Mouse (Mus musculus) left cerebral cortex, adult 2 months (tissue): ENCODE measurements around the gene Znrd1as. TPM values are rescaled to one million over a fixed set of nuclear protein-coding genes. Genes with fewer than 3 reads are reported as not detected.
A peak's percentile ranks its signal among the peaks of the same experiment; 100 is the strongest.

Source experiments
- DNase-seq, 2 experiments: peaks; one replicate each; pipeline ENCODE4 v3.0.0; 2021 to 2022; ENCODE audit warnings: low spot score in 2 of 2, mixed read lengths in 1 of 2; ENCODE audit errors: extremely low spot score in 1 of 2
- H3K27ac ChIP-seq: fragments of 200-600 bp; 2 replicates; pipeline ENCODE4 v1.8.1; 2022
- H3K4me3 ChIP-seq: fragments of 200-600 bp; 2 replicates; pipeline ENCODE4 v1.8.1; 2022
- CTCF ChIP-seq: fragments of 200-600 bp; IDR thresholded peaks from 2 replicates; pipeline ENCODE4 v1.8.1; 2022; ENCODE audit warnings: antibody characterized with exemption, mild to moderate bottlenecking, moderate library complexity
- intact Hi-C: fragments of 180-260 bp; cut with DNase I; formaldehyde crosslinking; loops from one replicate; pipeline ENCODE4 v1.15.1; 2025
- long read RNA-seq, 2 experiments: library from polyadenylated mRNA; stranded (forward); transcript quantifications; one replicate each; pipeline ENCODE4 v2.0.0; 2021; ENCODE audit warnings: borderline mapping rate in 2 of 2
- total RNA-seq, 2 experiments: library from RNA; stranded (reverse); gene quantifications; 2 replicates each; pipeline ENCODE4 v1.2.3; 2021

Znrd1as gene
- total RNA-seq, result 1 to 10 TPM; 5.3 to 6.2 TPM
- long read RNA-seq, experiment 1, partial matches to known transcripts, result 0 of 3 reads
- long read RNA-seq, experiment 1, other reads (novel, unspliced or antisense), result 1 of 3 reads
- long read RNA-seq, experiment 2, result 0 reads

DNA sequence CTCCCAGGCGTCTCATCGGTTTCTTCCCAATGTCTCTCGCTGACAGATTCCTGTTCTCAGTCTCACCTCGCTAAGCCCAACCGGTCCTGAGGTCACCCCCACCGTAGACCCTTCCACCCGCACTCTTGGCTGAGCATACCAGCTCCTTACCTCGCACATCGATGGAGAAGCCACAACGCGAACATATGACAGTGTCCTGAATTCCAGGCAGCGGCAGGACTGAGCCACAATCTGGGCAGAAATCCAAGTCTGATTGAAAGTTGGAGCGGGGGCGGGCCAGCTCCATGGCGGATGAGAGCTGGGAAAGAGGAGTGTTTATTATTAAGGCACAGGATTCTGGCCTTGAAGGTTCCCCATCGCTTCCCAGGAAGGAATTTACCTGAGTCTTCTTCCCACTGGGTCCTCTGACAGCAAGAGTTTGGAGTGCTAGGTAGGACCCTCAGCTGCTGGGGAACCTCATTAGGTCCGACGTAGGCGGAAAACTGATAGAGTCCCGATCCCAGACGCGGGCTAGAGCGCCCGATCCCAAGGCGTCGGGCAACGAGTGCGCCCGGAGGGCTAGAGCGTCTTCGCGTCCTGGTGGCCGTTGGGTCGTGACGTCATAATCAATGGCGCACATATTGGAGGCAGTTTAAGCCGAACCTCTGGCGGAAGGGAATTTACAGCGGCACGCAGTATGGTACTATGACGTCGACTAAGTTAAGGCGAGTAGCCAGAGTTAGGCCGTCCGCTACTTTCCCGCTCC lies at the start of gene Znrd1as, which contains the start of gene Znrd1:
Gene Znrd1as (plus strand): TSS at position 594 of the 745 bp plus-strand sequence.
Gene Znrd1 (minus strand): TSS at position 561 of the 745 bp plus-strand sequence.
- Histone ChIP-seq H3K27ac (peak within 1 kb of the TSS; percentile 88), H3K4me3 (peak within 1 kb of the TSS; percentile 94)
- DNase-seq, result peak; percentile 94 to 95
- TF ChIP-seq CTCF, result no peak
- intact Hi-C loops, result loop anchor here (1.0 to 5.0 kb wide), 4 partner anchors 16 to 121 kb away; partner anchors contain the start of genes Rnf39 and Trim26

DNA sequence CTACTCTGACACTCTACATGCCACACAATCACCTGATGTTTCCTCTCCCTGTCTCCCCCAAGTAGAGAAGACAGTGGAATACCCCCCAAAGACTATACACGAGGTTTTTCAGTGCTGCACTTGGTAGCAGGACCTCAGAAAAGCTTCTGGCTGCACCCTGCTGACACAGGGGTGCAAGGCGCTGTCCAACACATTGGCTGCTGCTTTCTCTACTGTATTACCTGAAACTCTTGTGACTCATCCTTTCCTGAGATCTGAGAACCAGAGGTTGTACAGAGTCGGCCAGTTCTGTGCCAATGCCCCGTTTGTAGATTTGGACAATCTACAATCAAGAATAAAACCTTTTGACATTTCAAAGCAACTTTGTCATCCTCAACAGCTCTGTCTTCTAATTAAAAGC lies 48.6 kb upstream of the Znrd1as start:
- intact Hi-C loops, result no loop called here
- Histone ChIP-seq H3K4me3 (no peak overlapping the region), H3K27ac (no peak overlapping the region)
- no peak for DNase-seq
- TF ChIP-seq CTCF, result no peak

DNA sequence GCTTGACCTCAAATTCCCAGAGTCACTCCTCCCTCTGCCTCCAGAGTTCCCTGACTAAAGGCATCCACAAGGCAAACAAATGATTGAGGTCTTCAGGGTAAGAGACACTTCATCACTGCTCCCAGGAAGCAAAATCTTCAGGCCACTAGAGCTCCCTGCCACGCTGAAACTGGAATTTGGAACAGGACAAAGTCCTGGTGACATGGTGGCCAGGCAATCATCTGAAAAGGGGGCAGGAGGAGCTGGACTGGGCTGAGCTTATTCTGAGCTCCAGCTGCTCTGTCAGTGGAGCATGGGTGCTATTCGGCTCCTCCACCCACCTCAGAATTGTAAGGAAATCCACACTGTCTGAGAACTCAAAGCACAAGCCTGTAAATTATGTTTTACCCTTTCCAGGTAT lies 46.4 kb upstream of the Znrd1as start:
- Histone ChIP-seq H3K4me3 (no peak overlapping the region), H3K27ac (no peak overlapping the region)
- intact Hi-C loops, result no loop called here
- DNase-seq, result no peak
- TF ChIP-seq CTCF, result no peak

DNA sequence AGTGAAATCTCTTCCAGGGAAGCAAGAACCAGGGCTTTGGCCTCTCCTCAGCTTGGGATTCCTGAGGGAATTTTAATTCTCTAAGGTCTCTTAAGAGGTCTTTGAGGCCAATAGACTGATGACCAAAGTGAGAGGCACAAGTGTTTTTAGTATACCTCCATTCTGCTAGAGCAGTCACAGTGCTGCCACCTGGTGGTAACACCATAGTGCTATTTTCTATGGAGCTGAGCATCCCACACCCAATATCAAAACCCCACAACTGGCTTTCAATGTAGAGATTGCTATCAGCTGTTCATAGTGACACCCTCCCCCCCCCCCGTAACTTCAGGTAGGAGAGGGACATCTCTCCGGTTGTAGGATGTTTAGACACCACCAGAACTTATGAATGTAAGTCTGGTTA lies 44.3 kb upstream of the Znrd1as start:
- Histone ChIP-seq H3K4me3 (no peak overlapping the region), H3K27ac (no peak overlapping the region)
- intact Hi-C loops, result loop anchor here (2.0 kb wide), 2 partner anchors 21 to 81 kb away; no protein-coding TSS in a partner anchor
- peak; percentile 71 to 77 for DNase-seq
- peak; percentile 88 for TF ChIP-seq CTCF

DNA sequence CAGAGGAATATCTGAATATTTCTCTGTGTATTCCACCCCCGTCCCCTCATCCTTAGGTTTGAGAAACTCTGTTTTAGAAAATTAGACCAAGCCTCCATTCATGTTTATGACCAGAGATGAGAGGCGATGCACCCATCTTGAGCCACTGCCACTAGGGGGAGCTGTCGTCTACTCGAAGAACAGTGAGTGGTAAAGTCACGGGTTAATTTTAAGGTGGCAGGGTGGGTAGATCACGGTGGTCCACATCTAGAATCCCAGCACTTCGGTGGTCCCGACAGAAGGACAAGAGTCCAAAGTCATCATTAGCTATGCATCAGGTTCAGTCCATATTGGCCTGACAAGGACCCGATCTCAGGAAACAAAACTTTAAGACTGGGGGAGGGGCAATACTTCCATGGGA lies 43.3 kb upstream of the Znrd1as start:
- no peak overlapping the region for H3K4me3 ChIP-seq
- TF ChIP-seq CTCF, result peak; percentile 71
- DNase-seq, result peak; percentile 50 to 63
- intact Hi-C loops, result loop anchor here (1.0 to 2.0 kb wide), 3 partner anchors 22 to 132 kb away; no protein-coding TSS in a partner anchor
- no peak overlapping the region for H3K27ac ChIP-seq

DNA sequence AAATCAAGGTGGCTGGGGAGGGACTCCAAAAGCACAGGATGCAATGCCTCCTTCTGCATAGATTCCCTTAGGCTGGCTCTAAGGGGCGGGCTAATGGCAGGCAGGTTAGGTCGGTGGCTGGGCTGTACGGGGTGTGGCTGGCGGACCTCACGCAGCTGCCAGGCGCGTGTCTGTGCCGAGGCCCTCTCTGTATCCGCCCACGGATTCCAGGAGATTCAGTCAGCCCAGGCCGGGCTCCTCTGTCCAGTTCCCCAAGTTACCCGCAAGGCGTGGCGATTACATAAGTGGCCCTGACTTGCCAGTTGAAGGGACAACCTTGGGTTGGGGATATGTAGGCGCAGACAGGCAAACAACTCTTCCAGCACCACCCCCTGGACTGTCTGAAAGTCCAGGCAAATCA lies 38.2 kb upstream of the Znrd1as start:
- no peak for TF ChIP-seq CTCF
- intact Hi-C loops, result no loop called here
- Histone ChIP-seq H3K4me3 (no peak overlapping the region), H3K27ac (no peak overlapping the region)
- DNase-seq, result no peak

DNA sequence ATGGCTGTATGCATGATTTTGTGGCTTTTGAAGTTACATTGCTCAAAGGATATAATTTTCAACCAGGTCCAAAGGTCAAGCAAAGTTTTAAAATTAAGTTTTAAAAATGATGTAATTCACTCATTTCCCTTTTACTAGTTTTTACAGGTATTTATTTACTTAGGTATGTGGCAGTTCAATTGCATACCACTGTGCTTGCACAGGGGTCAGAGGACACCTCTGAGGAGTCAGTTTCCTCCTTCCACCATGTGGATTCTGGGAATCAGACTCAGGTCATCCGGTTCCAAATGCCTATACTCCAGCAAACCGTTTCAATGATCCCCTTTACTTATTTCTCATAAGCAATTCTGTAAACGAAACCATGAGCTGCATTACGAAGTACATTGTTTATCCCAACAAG lies 35.7 kb upstream of the Znrd1as start:
- DNase-seq, result no peak
- no peak for TF ChIP-seq CTCF
- Histone ChIP-seq H3K27ac (no peak overlapping the region), H3K4me3 (no peak overlapping the region)
- intact Hi-C loops, result no loop called here

DNA sequence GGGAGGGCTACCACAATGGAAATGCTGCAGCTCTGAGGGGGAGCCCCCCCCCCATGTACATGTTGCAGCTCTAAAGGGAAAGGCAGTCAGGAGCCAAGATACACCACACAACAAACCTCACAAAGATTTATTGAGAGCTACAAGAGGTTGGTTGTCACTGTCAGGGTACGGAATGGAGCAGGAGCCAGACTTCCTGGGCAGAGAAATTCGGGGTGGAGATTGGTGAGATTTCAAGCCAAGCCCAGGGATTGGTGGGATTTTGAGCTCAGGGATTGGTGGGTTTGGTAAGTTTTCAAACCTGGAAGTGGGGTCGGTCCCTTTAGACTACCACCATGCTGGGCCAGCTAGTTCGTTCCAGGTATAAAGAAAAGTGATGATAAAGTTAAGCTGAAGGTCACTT lies 34.9 kb upstream of the Znrd1as start:
- TF ChIP-seq CTCF, result no peak
- Histone ChIP-seq H3K4me3 (no peak overlapping the region), H3K27ac (no peak overlapping the region)
- DNase-seq, result no peak
- intact Hi-C loops, result no loop called here

DNA sequence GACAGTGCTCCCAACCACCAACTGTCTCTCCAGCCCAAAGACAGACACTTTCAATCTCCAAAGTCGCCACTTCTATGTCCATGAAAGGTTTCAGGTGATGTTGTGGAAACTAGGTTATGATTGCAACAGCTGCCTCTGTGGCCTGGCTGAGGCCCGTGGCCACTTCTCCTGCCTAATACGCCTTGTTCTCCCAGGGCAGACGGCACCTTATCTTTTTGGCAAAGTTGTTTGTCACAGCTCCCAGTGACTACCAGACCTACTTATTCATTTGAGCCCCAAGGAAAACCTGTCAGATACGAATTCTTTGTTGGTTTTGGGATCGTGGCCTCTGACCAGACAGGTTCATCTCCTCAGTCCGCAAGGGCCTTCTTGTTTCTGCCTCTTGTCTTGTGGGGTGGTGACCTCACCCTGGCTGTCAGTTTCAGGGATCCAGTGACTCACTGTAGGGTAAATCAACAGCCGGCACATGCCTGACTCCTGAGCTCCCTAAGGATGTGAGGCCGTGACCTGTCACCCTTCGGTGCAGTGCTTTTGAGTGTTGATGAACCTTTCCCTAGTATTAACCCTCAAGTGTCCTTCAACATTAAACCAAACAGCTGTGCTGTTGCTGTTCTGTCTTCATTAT lies 30.8 kb upstream of the Znrd1as start:
- TF ChIP-seq CTCF, result no peak
- Histone ChIP-seq H3K27ac (no peak overlapping the region), H3K4me3 (no peak overlapping the region)
- no peak for DNase-seq
- intact Hi-C loops, result loop anchor here (2.0 kb wide), 1 partner anchor 15 kb away; the partner anchor contains the start of gene Rnf39

DNA sequence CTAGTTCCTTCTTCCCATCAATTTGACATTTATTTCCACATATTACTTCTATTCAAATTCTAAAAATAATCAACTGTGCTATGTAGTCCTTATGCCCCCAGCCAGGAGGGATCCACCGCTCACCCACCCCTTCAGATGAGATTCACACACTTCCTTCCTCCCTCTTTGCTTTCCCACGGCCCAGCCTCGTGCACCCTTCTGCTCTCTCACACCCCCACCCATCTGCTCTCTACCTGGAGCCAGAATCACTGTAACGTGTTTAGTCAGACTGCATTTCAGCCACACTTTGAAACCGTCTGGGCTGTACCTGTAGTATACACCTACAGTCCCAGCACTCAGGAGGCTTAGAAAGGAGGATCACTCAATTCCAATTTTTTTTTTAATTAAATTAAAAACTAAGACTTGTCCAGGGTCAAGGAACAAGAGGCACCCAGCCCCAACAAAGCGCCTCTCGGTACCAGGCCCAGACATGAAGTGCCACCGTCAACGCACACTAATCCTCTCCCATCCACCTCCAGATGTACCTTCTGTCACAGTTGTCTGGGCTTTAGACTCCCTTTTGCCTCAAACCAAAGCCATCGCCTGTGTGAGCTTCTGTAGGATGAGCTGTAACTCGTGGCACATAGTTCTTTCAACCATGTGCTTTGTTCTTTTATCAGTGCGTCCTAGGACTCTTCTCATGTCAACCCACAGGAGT lies 29.0 kb upstream of the Znrd1as start:
- intact Hi-C loops, result loop anchor here (2.0 kb wide), 1 partner anchor 13 kb away; the partner anchor contains the start of gene Rnf39
- H3K4me3 ChIP-seq, result no peak overlapping the region
- peak in 1 of 2 experiments; percentile 43 for DNase-seq
- no peak overlapping the region for H3K27ac ChIP-seq
- no peak for TF ChIP-seq CTCF

DNA sequence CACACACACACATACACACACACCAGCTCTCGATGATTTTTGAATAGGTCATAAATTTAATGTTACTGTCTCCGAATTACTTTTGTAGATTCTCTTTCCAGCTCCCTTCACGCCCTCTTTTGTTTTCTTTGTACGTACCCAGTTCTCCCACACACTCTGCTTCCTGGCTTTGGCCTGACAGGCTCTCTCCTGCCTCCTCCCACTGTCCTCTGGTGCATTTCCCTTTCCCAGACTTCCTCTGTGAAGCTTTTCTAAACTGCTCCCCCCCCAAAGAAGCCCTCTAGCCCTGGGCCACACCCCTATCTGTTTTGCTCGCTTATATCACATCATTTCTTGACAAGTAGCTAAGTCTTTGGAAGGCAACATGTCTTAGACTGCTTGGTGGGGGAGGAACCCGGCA lies 28.2 kb upstream of the Znrd1as start:
- no peak for TF ChIP-seq CTCF

DNA sequence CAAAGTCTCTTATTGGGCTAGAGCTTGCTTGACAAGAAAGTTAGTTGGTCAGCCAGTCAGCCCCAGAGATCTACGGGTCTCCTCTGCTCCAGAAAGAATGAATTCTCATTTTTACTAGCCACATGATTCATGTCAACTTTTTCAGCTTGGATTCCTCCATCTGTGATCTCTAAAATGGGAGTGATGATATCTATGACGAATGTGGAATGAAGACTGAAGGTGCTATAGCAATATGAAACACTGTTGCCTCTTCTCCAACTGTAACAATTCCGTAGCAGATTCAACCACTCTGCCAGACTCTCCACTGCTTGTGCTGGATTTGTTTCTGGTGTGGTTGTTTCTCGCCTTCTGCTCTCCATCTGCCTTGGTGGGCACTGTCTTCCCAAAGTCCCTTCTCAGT lies 27.3 kb upstream of the Znrd1as start:
- Histone ChIP-seq H3K4me3 (no peak overlapping the region), H3K27ac (no peak overlapping the region)
- TF ChIP-seq CTCF, result no peak
- no peak for DNase-seq
- intact Hi-C loops, result no loop called here

More for the DNA sequence above, 28.2 kb upstream of the Znrd1as start:
- Histone ChIP-seq H3K27ac (no peak overlapping the region), H3K4me3 (no peak overlapping the region)
- no peak for DNase-seq
- intact Hi-C loops, result no loop called here
